Mouse (Mus musculus): ENCODE results near the gene Slc8b1.

The Slc8b1 gene

DNA sequence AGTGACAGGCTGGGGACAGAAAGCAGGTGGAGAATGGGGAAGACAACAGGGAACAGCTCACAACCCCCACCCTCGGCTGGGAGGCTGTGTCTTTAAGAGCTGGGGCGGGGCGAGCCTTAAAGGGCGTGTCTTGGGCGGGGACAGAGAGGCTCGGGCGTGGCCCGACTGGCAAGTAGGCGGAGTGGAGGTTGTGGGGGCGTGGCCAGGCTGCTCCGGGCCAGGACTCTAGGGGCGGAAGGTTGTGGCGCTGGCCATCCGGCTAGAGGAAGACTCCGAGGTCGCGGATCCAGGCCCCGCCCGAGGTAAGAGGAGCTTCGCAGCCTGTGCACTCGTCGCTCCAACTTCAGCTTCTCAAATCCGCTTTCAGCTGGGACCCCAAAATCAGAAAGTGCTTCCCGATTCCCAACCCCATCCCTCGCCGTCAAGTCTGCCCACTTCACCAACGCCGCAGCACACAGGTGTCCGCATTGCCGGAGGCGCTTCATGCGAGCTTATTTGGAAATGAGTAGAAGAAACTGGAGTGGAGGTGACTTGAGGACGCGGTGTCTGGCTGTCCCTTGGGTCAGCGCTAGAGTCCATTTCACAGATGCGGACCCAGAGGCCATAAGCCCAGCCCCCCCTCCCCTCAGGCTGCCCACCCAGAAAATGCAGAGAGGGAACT is at the start of gene Slc8b1:
Gene Slc8b1 (plus strand): TSS at position 187 of the 661 bp plus-strand sequence.
- DNase-seq: peak; percentile 96

- no peak for DNase-seq
Measured at GRCm38 (mm10) chr5:120461902-120462301, 49.1 kb upstream of the Slc8b1 start.

GRCm38 (mm10) chr5:120464321-120464720 is 46.6 kb upstream of the Slc8b1 start:
- DNase-seq: no peak

GRCm38 (mm10) chr5:120465062-120465461 is 45.9 kb upstream of the Slc8b1 start:
- no peak for DNase-seq

DNA sequence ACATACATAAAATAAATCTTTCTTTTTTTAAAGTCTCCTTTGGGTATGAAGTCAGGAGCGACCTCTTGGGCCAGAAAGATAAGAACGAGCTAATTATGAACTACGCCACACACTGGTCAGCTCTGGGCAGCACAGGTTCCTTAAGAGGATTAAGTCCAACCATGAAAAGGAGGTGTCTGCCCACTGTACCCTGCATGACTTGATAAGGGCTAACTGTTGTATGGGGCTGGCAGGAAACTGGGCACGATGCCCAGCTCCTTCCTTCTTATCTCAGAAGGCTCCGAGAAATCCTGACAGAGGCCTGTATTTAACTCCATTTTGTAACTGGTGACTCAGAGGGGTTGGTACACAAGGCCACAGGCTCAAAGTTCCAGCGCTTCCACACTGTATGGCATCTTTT is 45.1 kb upstream of the Slc8b1 start:
- peak; percentile 14 to 22 for DNase-seq

- no peak for DNase-seq
Measured at GRCm38 (mm10) chr5:120467026-120467425, 43.9 kb upstream of the Slc8b1 start.

- no peak for DNase-seq
Measured at GRCm38 (mm10) chr5:120468336-120468735, 42.6 kb upstream of the Slc8b1 start.

- DNase-seq: no peak
Measured at GRCm38 (mm10) chr5:120468830-120469229, 42.1 kb upstream of the Slc8b1 start.

DNA sequence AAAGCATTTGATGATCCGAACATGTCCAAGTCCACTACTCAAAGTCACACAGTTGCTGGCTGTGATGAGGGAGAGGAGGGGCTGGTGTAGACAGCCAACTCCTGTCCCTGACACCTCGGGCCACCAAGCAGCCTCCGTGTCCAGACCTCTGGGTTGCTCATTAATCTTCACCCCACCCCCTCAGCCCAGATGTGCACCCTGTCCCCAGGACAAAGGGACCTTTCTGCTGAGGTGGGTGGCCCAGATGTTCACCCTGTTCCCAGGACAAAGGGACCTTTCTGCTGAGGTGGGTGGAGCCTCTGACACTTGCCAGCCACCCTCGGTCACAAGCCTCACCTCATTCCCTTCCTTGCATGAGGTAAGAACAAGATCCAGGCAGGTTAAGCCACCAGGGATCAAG is 39.4 kb upstream of the Slc8b1 start:
- DNase-seq: no peak

DNA sequence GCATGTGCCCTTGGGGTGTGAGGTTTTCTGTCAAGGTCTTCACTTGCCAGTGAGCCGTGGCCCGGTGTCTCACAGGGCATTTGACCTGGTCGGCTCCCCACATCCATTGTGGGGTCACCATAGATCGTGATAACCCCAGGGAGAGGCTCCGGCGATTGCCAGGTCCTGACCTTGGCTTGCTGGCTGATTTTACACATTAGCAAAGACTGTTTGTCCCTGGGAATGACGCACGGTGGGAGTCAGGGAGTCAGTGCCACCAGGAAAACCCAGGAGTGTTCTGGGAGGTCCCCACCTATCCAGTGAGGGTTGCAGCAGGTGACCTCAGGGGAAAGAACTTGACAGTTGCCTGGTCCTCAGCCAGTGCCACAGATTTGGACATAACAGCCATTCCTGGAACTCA is 38.2 kb upstream of the Slc8b1 start, which contains the start of gene Sdsl:
Gene Sdsl (minus strand): TSS at position 41 of the 400 bp plus-strand sequence.
- no peak for DNase-seq

DNA sequence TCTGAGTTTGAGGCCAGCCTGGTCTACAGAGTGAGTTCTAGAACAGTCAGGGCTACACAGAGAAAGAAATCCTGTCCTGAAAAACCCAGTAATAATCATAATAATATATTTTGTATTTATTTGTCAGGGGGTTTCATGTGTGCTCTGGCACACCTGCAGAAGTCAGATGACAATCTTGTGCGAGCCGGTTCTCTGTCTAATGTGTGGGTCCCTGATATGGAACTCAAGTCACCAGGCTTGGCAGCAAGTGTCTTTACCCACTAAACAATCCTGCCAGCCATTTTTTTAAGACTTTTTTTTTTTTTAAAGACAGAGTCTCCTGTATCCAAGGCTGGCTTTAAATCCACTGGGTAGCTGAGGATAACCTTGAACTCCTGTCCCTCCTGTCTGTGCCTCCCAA is 37.6 kb upstream of the Slc8b1 start:
- no peak for DNase-seq

DNA sequence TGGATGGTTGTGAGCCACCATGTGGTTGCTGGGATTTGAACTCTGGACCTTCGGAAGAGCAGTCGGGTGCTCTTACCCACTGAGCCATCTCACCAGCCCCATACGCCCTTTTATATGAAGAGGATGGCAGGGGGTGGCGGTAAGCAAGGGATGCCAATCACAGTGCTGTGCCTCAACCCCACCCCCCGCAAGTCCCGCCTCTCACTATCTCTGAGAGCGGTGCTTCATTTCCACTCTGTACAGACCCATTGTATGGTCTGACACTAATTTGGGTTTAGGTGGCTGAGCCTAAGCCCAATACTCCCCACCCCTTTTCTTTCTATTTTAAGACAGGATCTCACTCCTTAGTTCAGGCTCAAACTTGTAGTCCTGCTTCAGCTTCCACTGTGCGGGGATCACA is 35.1 kb upstream of the Slc8b1 start:
- no peak for DNase-seq

- DNase-seq: no peak
Measured at GRCm38 (mm10) chr5:120476296-120476695, 34.7 kb upstream of the Slc8b1 start, which contains the start of gene Sds. TSS of gene Sds (plus strand) at chr5:120476526.

GRCm38 (mm10) chr5:120477993-120478392 is 33.0 kb upstream of the Slc8b1 start:
- no peak for DNase-seq

- no peak for DNase-seq
Measured at GRCm38 (mm10) chr5:120479538-120479937, 31.4 kb upstream of the Slc8b1 start.

DNA sequence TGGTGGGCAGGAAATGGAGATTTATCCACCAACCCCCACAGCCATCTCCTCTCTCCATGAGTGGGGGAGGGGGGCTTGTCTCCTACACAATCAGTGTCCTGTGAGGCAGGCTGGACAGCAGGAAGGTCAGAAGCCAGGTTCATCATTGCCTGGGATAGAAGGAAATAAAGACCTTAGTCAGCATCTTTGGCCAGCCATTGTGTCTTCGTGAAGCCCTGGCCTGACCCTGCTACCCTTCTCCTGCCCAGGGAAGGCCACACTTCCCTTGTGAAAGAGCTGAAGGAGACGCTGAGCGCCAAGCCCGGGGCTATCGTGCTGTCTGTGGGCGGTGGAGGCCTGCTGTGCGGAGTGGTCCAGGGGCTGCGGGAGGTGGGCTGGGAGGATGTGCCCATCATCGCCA is 29.8 kb upstream of the Slc8b1 start:
- no peak for DNase-seq

DNA sequence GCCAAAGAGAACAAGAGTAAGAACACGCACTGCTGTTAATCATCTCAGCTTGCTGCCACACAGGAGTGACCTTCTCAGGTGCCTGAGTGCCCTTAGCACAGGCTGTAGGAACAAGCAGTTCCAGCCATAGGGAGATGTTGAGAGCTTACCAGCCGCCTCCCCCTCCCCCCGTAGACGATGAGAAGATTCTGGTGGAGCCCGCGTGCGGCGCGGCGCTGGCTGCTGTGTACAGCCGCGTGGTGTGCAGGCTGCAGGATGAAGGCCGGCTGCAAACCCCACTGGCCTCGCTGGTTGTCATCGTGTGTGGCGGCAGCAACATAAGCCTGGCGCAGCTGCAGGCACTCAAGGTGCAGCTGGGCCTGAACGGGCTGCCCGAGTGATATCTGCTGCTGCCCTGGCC is 27.6 kb upstream of the Slc8b1 start:
- DNase-seq: no peak

DNA sequence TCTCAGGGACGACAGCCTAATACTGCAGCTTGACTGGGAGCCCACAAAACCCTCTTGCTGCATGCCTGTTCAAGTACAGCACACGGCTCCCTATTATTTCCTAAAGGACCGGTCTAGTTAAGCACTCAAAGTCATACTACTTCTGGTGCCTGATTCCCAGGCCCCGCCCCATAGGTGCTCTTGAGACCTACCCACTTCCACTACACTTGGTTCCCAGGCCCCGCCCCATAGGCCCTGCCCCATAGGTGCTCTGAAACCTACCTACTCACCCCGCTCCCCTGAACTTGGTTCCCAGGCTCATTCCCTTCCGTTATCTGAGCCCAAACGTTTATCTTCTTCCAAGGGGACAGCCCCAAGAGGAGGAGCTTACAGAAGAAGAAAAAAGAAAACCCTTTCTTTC is 23.1 kb upstream of the Slc8b1 start:
- no peak for DNase-seq

- DNase-seq: no peak
Measured at GRCm38 (mm10) chr5:120490679-120491192, 20.2 kb upstream of the Slc8b1 start.

DNA sequence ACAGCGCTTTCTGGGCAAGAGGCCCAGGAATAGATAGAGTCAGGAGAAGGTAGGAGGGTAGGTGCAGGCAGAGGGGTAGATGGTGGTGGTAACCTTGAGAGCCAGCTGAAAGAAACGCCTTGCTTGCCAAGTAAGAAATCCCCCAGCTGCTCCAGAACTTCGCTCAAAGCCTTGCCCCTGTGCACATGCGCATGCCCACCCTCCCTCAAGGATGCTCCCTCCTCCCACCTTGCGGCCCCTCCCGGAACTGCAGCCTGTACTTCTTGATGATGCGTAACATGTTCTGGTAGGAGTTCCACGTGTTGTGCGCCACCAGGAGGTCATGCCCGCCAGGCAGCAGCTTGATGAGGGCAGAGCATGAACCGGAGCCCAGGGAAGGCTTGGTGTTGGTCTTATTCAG is 18.5 kb upstream of the Slc8b1 start:
- no peak for DNase-seq

DNA sequence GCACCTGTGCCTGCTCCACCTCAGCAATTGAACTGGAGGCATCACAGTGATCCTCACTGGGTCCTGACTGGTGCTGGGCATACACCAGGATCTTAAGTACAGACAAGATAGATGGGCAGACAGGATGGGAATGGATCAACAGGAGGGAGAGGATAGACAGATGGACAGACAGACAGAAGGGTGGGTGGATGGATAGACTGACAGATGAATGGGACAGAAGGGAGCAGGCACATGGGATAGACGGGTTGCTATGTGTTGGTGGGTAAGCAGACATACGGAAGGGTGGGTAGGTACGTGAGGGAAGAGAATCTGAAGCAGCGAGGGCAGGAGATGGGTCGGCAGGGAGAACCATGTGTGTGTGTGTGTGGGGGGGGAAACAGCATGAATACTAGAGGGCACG is 17.5 kb upstream of the Slc8b1 start:
- DNase-seq: no peak

DNA sequence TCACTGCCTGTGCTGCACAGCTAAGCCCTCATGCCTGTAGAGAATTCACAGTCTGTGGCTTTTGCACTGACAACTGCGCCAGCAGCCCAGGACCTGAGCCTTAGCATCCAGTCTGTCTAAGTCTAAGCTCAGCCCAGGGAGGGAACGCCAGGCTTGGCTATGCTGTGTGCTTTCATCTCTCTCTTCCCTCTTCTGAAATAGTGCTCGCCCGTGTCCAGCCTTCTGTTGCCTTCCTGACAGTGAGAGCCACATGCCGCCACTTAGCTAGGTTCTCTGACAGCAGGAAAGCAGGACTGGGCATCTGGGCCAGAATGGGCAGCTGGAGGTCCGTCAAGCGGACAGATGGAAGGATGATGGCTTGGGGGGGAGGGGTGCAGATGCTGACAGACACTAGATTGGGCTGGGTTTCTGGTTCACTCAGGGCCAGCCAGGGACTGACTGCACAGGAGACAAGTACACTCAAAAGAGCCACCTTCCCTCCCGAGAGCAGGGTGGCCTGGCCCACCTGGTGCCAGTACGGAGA is 17.0 kb upstream of the Slc8b1 start:
- no peak for DNase-seq

DNA sequence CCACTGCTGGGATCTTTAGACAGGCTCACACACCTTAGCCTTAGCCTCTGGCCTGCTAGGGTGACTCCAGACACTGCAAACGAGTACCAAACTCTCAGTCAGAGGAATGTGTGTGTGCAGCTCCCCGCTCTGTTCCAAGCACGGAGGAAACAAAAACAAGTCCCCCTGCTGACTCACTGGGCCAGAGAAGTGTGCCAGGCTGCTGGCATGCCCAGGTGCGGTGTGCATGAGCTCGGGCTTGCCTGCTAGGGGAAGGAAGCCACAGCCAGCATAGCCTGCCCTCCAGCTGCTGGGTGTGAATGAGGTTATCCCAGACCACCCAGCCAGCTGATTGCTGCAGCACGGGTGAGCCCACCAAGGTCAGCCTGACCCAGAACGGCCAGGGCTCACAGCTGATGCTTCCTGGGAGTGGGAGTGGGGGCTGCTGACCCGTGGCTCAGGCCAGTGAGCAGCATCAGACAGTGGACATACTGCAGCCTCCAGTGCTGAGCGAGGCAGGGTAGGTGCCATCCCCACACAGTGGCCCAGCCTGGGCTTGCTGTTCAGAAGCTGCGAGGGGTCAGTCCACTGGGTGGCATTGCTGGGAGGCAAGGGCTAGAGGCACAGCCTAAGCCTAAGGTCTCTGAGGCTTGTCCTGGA is 15.8 kb upstream of the Slc8b1 start:
- no peak for DNase-seq

GRCm38 (mm10) chr5:120495703-120496226 is 15.2 kb upstream of the Slc8b1 start:
- DNase-seq: no peak

Measured in lung, adult 18-20 months (tissue).